Mouse (Mus musculus) lung, embryonic 16.5 days (tissue): ENCODE results near the gene Sptbn4. TPM values are rescaled to one million over a fixed set of nuclear protein-coding genes. Genes with fewer than 3 reads are reported as not detected.
"Not testable (repeated sequence)": the region's sequence is repeated elsewhere in the genome, so short reads cannot be mapped to it uniquely, and the experiment has no call there.

Source experiments
- ATAC-seq: fragments of 200-750 bp; cut with Nextera tagmentation; 2 replicates; pipeline ENCODE4 v1.8.0; 2017; ENCODE audit warnings: low read depth, mild to moderate bottlenecking, moderate library complexity
- H3K27ac ChIP-seq: fragments of 300-500 bp; sonication (generic); 2 replicates; pipeline ENCODE4 v1.5.1; 2014; ENCODE audit warnings: mild to moderate bottlenecking, control low read depth, low read length
- H3K27me3 ChIP-seq: fragments of 300-500 bp; sonication (generic); 2 replicates; pipeline ENCODE4 v1.6.1; 2014; ENCODE audit warnings: low read depth, low read length, mixed read lengths; ENCODE audit not compliant: control insufficient read depth, insufficient read depth
- H3K36me3 ChIP-seq: fragments of 300-500 bp; sonication (generic); 2 replicates; pipeline ENCODE4 v1.6.1; 2014; ENCODE audit warnings: low read length; ENCODE audit not compliant: control insufficient read depth, insufficient read depth
- H3K4me1 ChIP-seq: fragments of 300-500 bp; sonication (generic); replicated peaks from 2 replicates; pipeline ENCODE4 v1.6.1; 2014; ENCODE audit warnings: low read length, mixed read lengths; ENCODE audit not compliant: control insufficient read depth, insufficient read depth
- H3K4me2 ChIP-seq: fragments of 300-500 bp; sonication (generic); 2 replicates; pipeline ENCODE4 v1.6.1; 2014; ENCODE audit warnings: low read depth, low read length, control low read depth
- H3K4me3 ChIP-seq: fragments of 300-500 bp; sonication (generic); 2 replicates; pipeline ENCODE4 v1.5.1; 2014; ENCODE audit warnings: mild to moderate bottlenecking, low read length, control low read depth
- H3K9ac ChIP-seq: fragments of 300-500 bp; sonication (generic); 2 replicates; pipeline ENCODE4 v1.6.1; 2014; ENCODE audit warnings: low read length, control low read depth
- H3K9me3 ChIP-seq: fragments of 300-500 bp; sonication (generic); 2 replicates; pipeline ENCODE4 v1.6.1; 2016; ENCODE audit warnings: low read length; ENCODE audit not compliant: control insufficient read depth
- WGBS: fragments of 180-500 bp; shearing (Covaris S2); extraction: QIAGEN DNeasy Blood & Tissue Kit; methylation state at CpG from one replicate; pipeline ENCODE4 v1.1.7; 2014; 5-methylcytosine and 5-hydroxymethylcytosine counted together
- polyA plus RNA-seq: library from polyadenylated mRNA; unstranded; fragments of >200 nt; fragmentation: Nextera tagmentation; extraction: Ambion mirVana; gene quantifications from 2 replicates; pipeline ENCODE4 v1.2.1, GENCODE M21; 2015

Gene Sptbn4
- 0.29 and 0.41 TPM in 2 replicates for polyA plus RNA-seq

DNA sequence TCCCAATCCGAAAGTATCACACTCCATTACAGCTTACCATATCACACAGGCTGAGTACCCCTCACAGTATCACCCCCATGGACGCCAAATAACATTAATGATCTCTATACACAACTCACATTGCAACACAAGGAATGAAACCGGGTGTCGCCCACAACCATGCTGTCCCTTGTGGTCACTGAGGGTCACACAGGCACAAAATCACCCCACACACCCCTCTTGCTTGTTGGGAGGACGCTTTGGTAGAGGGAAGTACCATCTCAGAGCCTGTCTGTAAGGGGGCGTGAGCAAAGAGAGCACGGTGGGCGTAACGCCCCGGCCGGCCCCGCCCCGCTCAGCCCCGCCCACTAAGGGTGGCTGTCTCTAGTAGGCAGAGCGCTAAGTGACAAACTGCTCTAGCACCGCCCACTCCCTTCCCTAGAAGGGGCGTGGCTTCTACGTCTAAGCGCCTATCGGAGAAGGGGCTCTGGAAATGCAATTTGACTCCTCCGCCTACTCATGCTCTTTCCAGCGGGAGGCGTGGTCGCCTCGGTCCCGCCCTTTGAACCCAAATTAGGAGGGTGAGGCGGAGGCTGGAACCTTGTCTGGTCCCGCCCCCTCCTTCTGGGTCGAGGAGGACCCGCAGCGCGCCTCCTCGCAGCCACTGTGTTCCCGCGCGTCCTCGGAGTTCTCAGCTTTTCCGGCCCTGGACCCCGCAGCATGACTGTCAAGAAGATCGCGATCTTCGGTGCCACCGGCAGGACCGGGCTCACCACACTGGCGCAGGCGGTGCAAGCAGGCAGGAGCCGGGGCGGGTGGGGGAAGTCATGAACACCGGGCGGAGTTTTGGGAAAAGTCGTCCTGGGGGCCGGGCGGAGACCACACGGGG lies at the start of gene Sptbn4, which contains the start of gene Blvrb:
Sptbn4 (minus strand) TSS at position 268 of the 868 bp plus-strand sequence.
Blvrb (plus strand) TSS at position 560 of the 868 bp plus-strand sequence.
- WGBS = 1% methylated on average over 54 of the region's 54 CpGs
- Histone ChIP-seq H3K27ac (peak within 1 kb of the TSS; percentile 39; the same call in 1 of the 2 replicates), H3K4me3 (peak within 1 kb of the TSS; percentile 77)

DNA sequence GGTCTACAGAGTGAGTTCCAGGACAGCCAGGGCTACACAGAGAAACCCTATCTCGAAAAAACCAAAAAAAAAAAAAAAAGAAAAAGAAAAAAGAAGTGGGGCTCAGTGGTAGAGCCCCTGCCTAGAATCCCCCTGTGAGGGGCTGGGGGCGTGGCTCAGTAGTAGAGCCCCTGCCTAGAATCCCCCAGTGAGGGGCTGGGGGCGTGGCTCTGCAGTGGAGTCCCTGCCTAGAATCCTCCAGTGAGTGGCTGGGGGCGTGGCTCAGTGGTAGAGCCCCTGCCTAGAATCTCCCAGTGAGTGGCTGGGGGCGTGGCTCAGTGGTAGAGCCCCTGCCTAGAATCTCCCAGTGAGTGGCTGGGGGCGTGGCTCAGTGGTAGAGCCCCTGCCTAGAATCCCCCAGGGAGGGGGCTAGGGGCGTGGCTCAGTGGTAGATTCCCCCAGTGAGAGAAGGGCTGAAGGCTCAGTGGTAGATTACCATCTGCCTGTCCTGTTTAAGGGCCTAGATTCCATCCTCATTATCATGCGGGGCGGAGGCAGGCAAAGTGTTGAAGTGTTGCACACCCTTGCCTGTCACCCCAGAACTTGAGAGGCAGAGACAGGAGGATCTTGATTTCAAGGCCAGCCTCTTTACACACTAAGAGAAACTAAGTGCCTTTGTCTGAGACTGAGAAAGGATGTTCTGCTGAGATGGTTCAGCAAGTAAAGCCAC lies 47.3 kb upstream of the Sptbn4 start:
- 86% methylated on average over 9 of the region's 9 CpGs for WGBS
- peaks cover 19% of the 10 kb centered on the region for H3K4me1 ChIP-seq
- H3K27me3 ChIP-seq, H3K4me3 ChIP-seq, H3K4me2 ChIP-seq, ATAC-seq, H3K9ac ChIP-seq, H3K36me3 ChIP-seq, H3K9me3 ChIP-seq, H3K27ac ChIP-seq: not testable (repeated sequence)

More for the DNA sequence above, at the start of gene Sptbn4, which contains the start of gene Blvrb:
- Histone ChIP-seq H3K4me2 (peak within 1 kb of the TSS; percentile 95), H3K9ac (peak within 1 kb of the TSS; percentile 85), H3K36me3 (no peaks in the 10 kb centered on the region), H3K4me1 (peaks cover 17% of the 10 kb centered on the region), H3K27me3 (peaks cover 22% of the 10 kb centered on the region), H3K9me3 (no peaks in the 10 kb centered on the region)
- peak; percentile 96 for ATAC-seq

GRCm38 (mm10) chr7:27493450-27493849 lies 46.0 kb upstream of the Sptbn4 start:
- peak overlapping the region; percentile 79 for H3K27ac ChIP-seq
- ATAC-seq = no peak
- no peaks in the 10 kb centered on the region for H3K27me3 ChIP-seq
- no peak overlapping the region for H3K9ac ChIP-seq
- H3K4me1 ChIP-seq = peaks cover 26% of the 10 kb centered on the region
- no peak overlapping the region for H3K4me3 ChIP-seq
- no peaks in the 10 kb centered on the region for H3K9me3 ChIP-seq
- H3K4me2 ChIP-seq = no peak overlapping the region
- peaks cover 7% of the 10 kb centered on the region; the same call in 1 of the 2 replicates for H3K36me3 ChIP-seq
- WGBS = 68% methylated on average over 5 of the region's 5 CpGs

GRCm38 (mm10) chr7:27493022-27493421 lies 45.5 kb upstream of the Sptbn4 start:
- H3K4me3 ChIP-seq = no peak overlapping the region
- peaks cover 30% of the 10 kb centered on the region for H3K4me1 ChIP-seq
- 52% methylated on average over 3 of the region's 3 CpGs for WGBS
- H3K9ac ChIP-seq = no peak overlapping the region
- peaks cover 7% of the 10 kb centered on the region; the same call in 1 of the 2 replicates for H3K36me3 ChIP-seq
- no peaks in the 10 kb centered on the region for H3K9me3 ChIP-seq
- no peak overlapping the region for H3K4me2 ChIP-seq
- H3K27me3 ChIP-seq = no peaks in the 10 kb centered on the region
- ATAC-seq = no peak
- peak overlapping the region; percentile 79 for H3K27ac ChIP-seq

GRCm38 (mm10) chr7:27491856-27492255 lies 44.4 kb upstream of the Sptbn4 start:
- no peak overlapping the region for H3K4me2 ChIP-seq
- ATAC-seq = no peak
- peaks cover 7% of the 10 kb centered on the region; the same call in 1 of the 2 replicates for H3K36me3 ChIP-seq
- no peaks in the 10 kb centered on the region for H3K27me3 ChIP-seq
- 48% methylated on average over 7 of the region's 7 CpGs for WGBS
- H3K9ac ChIP-seq = peak overlapping the region; percentile 42
- peak overlapping the region; percentile 92 for H3K27ac ChIP-seq
- H3K9me3 ChIP-seq = no peaks in the 10 kb centered on the region
- peaks cover 32% of the 10 kb centered on the region for H3K4me1 ChIP-seq
- H3K4me3 ChIP-seq = no peak overlapping the region

- Histone ChIP-seq H3K9ac (peak overlapping the region; percentile 60), H3K4me3 (peak overlapping the region; percentile 43), H3K4me2 (peak overlapping the region; percentile 59), H3K36me3 (peaks cover 7% of the 10 kb centered on the region; the same call in 1 of the 2 replicates), H3K27me3 (no peaks in the 10 kb centered on the region), H3K4me1 (peaks cover 33% of the 10 kb centered on the region), H3K9me3 (no peaks in the 10 kb centered on the region), H3K27ac (peak overlapping the region; percentile 92)
- WGBS = 0% methylated on average over 29 of the region's 33 CpGs
- peak; percentile 86 for ATAC-seq
These were observed 43.2 kb upstream of the Sptbn4 start for GRCm38 (mm10) chr7:27490543-27491329.

GRCm38 (mm10) chr7:27490227-27490542 lies 42.7 kb upstream of the Sptbn4 start:
- Histone ChIP-seq H3K4me1 (peaks cover 36% of the 10 kb centered on the region), H3K9me3 (no peaks in the 10 kb centered on the region), H3K4me3 (peak overlapping the region; percentile 43), H3K27me3 (no peaks in the 10 kb centered on the region), H3K4me2 (peak overlapping the region; percentile 59), H3K36me3 (peaks cover 7% of the 10 kb centered on the region; the same call in 1 of the 2 replicates), H3K9ac (peak overlapping the region; percentile 60), H3K27ac (peak overlapping the region; percentile 92)
- 19% methylated on average over 4 of the region's 4 CpGs for WGBS
- no peak for ATAC-seq

- H3K9me3 ChIP-seq = no peaks in the 10 kb centered on the region
- H3K4me3 ChIP-seq = no peak overlapping the region
- peaks cover 7% of the 10 kb centered on the region; the same call in 1 of the 2 replicates for H3K36me3 ChIP-seq
- peaks cover 36% of the 10 kb centered on the region for H3K4me1 ChIP-seq
- peak overlapping the region; percentile 92; the same call in 1 of the 2 replicates for H3K27ac ChIP-seq
- no peaks in the 10 kb centered on the region for H3K27me3 ChIP-seq
- no peak overlapping the region for H3K4me2 ChIP-seq
- ATAC-seq = no peak
- 85% methylated on average over 25 of the region's 25 CpGs for WGBS
- peak overlapping the region; percentile 60 for H3K9ac ChIP-seq
These were observed 41.9 kb upstream of the Sptbn4 start for GRCm38 (mm10) chr7:27489270-27489869.
